Mouse (Mus musculus) gastrocnemius, postnatal 4 days (tissue): ENCODE measurements around the gene Ip6k2. TPM values are rescaled to one million over a fixed set of nuclear protein-coding genes. Genes with fewer than 3 reads are reported as not detected.
A peak's percentile ranks its signal among the peaks of the same experiment; 100 is the strongest.

ENCODE experiments used
- DNase-seq, 2 experiments: peaks; one replicate each; pipeline ENCODE4 v3.0.0; 2021 to 2022; ENCODE audit warnings: low spot score in 2 of 2, mixed read lengths in 2 of 2
- total RNA-seq, 2 experiments: library from RNA; stranded (reverse); gene quantifications; 2 replicates each; pipeline ENCODE4 v1.2.3; 2021

The Ip6k2 gene
- total RNA-seq, 2 experiments from 2014 or later, result 43.7 to 44.3 TPM

DNA sequence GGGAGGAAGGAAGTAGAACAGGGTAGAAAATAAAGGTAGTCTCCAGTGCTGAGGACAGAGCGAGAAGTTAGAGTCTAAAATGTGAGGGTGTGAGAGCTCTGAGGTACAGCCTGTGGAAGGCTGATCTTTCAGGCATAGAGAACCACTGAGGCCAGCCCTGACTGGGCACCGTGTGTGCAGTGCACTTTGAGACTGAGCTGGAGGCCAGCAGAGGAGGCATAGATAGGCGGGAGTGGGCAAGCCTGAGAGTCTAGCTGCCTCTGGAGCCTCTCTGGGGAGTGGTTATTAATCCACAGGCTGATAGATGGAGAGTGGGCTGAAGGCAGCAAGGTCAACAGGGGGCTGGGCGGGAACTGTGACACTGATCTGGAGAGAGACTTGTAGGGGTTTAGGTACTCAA, 1.7 kb upstream of the Ip6k2 start:
- no peak for DNase-seq

DNA sequence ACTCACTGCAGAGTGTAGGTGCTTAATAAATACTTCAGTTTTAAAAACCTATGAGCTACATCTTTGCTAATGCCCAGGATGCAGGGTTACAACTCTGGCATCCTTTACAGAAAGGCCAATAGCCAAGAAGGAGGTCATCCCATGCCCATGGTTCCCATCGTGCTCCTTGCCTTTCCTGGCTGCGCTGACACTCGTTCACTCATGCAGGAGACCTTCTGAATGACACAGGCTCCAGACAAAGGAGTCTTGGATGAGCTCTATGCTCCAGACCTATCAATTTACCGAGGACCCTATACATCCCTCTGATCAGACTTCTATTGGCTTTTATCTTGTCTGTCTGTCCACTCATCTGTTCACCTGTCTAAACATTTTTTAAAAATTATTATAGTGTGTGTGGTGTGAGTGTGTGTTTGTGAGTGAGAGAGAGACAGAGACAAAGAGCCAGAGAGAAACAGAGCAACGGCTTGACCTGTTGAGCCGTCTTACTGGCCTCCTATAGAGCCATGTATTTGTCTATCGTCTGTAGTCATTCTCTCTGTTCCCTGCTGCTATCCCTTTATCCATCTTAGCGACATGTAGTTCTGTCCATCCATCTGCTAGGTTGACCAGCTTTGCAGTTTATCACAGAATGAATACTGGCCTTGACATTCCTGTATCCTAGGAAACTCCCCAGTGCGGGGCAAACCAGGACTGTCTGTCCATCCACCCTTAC, 604 bp upstream of the Ip6k2 start:
- no peak for DNase-seq

DNA sequence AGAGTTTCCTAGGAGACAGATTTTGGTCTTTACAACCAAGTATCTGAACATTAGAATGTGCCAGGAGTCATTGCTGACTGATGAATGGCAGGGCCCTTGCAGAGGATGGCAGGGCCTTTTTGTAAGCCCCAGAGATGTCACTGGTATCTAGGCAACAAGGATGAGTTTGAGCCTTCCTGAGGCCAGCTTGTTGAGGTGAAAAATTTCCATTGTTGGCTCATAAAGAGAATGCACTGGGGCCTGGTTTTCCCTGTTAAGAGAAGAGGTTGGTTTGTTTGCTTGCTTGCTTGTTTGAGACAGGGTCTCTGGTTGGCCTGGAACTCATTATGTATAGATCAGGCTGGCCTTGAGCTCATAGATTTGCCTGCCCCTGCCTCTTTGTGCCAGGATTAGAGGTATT, 1.8 kb downstream of the Ip6k2 start:
- DNase-seq, result no peak

DNA sequence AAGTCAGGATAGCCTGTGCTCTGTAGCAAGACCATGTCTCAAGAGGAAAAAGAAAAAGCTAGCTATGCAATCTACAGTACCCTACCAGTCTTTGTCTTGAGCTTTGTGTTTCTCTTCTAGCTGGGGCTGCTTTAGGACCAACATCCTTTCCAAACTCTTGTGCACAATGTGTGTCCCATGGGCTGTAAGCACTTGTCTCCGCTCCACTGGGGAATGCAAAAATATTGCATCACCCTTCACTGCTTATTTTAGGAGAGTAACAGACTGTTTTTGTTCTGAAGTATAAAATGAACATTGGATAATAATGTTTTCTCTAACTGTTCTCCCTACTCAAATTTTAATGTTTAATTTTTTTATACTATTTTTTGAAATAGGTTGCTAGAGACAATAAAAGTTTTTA, 2.9 kb downstream of the Ip6k2 start:
- DNase-seq, result no peak

DNA sequence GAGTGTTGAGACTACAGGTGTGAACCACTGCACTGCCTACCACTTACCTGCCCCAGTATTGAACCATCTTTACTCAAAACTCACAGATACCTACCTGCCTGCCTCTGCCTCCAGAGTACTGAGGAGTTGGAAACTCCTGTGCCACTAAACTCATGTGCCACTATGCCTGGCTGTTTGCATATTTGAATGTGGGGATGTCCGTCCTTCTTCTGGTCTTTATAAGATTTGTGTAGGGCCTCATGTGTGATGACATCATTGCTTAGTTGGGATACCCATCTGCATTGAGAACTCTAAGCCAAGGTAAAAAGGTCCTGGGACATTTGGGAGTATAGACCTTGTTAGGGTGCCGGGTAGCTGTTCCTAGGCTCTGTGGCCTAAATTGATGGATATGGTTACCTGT, 3.5 kb downstream of the Ip6k2 start:
- no peak for DNase-seq

DNA sequence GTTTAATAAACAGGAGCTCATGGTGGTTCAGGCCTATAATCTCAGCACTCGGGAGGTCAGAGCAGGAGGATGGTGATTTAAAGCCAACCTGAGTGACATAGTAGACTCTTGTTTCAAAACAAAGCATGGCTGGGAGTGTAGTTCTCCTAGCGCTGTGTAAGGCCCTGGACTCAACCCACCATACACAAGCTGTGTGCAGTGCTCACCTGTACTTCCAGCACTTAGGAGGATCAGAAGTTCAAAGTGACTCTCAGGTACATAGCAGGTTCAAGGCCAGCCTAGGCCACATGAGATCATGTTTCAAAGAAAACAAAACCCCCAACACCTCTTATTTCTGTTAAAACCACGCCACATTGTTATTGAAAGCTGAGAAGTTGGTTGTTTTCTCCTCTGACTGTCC, 5.1 kb downstream of the Ip6k2 start:
- no peak for DNase-seq

DNA sequence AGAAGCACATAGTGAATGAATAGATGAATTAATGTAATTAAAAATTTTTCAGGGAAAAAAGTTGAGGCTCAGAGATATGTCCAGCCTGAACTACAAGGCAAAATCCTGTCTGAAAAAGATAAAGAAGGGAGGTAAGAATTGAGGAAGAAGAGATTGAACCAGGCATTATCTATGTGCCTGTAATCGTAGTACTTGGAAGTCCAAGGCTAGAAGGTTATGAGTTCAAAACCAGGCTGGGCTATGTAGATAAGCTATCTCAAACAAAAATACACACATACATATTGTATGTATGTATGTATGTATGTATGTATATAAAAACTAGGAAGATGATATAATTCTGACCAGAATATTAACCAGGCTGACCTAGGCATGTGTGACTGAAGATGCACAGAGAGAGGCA, 8.7 kb downstream of the Ip6k2 start:
- DNase-seq, result no peak

DNA sequence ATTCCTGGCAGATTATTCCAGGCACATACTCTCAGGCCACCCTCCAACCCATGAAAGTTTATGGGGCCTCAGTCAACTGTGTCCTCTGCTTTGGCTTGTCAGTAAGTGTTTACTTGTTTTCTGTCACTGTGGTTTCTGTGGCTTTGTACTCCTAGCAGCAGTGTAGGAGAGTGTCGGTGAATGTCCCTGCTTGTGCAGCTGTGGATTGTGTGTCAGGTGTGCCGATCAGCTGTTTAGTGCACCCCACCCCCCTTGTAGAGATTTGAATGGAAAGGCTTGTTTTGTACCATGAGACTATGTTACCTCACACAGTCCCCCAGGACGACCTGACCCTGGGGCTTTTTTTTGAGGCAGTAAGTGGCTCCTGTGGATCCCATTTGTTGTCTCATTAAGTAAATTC, 9.1 kb downstream of the Ip6k2 start:
- no peak for DNase-seq

DNA sequence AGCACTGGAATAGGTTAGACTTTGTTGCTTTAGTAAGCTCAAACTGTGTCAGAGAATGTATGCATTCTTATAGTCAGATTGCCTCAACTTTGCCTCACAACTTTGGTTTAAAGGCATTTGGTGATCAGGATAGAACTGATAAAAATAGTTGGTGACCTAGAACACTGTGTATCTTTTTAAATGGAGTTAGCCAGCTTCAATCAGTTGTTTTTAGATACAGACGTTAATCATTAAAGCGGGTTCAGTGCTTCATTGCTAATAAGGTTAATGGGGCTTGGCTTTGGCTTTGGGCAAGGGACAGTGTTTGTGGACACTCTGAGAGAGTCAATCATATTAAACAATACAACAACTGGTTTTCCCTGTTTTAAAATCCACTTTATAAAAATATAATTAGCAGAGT, 11.7 kb downstream of the Ip6k2 start:
- DNase-seq, result no peak

DNA sequence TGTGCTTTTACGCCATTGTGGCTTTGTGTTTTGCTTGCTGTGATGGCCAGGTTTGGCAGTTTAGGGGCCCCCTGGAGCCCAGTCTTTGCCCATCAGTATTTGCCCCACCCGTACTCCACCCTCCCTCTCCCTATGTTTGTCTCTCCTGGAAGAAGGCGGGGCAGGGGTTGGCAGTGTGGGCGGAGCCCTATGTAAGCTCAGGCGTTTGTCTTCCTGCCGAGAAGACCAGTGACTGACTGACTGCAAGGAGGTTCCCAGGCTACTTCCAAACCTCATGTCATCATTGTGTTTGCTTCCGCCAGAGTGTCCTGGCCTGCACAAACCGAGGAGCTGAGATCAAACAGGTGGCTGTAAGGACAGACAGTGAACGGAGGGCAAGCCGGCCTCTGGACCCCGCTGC, 12.2 kb downstream of the Ip6k2 start:
- DNase-seq, result no peak

DNA sequence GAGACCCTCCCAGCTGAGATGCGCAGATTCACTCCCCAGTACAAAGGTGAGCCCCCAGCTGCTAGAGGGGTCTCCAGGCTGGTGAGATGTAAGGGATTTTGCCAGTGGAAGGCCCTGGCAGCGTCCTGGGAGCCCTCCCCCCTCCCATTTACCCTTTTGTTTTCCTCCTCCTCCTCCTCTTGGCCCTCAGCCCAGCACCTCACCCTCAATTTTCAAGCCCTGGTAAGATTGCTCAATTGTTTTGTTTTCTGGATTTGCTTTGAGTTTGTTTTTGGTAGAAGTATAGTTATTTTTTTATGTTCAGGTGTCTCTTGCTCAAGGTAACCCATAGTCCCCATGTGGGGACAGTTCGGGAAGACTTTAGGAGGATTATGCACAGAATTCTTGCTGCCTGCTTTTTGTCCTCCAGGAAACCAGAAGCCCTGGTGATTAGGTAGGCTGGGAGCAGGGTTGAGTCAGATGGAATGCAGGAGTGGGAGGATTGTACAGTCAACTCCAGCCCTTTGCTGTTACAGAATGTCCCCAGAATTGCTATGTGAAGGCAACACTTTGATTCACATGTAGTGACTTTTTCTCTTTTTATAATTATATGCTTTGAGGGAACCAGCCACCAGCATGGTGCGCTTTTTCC, 12.9 kb downstream of the Ip6k2 start:
- no peak for DNase-seq

DNA sequence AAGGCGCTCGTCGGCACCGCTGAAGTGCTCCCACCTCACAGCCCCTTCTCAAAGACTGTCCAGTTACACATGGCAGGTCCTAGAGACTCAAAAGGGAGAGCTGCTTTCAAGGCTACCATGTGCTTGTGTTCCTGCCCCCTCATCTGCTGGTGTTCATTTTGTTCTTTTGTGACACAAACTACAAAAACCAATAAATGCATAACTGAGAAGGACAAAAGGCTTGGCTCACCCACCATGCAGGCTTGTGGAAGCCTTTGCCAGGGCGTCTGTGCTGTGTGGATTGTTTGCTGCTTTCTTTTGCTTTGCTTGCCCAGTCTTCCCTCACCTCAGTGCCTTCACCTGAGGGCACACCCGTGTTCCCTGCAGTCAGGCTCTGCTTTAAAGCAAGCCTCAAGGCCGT, 13.9 kb downstream of the Ip6k2 start:
- no peak for DNase-seq

DNA sequence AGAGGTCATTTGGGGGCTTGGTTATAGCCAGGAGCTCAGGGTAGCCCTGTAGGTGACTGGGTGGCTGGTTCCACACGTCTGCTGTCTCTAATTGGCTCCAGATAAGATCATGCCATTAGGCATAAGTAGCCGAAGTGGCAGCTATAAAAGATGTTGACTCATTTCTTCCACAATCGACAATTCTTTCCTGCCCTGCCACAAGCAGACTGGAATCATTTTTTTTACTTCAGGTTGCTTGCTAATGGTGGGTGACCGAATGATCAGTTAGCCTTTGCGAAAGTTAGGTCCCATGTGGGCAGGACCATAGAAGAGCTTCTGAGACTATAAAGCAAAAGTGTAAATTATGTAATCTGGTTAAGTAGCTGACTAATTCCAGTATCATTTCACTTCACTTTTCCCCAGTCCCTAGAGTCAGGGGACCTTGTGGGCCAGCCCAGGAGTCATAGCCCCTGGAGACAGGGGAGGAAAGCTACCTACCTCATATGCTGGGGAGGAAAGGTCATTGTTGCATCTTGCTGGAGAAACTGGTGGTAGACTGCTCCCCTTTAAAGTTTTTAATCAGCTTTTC, 15.0 kb downstream of the Ip6k2 start:
- no peak for DNase-seq

DNA sequence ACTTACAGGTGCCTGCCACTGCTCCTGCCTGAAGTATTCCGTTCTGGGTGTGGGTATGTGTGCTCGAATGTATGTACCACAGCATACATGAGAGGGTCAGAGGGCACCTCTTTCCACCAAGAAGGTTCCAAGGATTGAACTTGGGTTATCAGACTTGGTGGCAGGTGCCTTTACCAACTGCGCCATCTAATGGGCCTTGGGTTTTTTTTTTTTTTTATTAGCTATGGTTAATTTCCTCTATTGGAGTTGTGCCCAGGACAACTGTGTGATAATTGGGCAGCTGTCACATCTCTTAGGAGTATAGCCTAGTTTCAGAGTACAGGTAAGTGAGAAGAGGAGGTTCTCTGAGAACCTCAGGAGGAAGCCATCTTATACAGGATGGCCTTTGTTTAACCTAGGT, 16.0 kb downstream of the Ip6k2 start:
- DNase-seq, result no peak

DNA sequence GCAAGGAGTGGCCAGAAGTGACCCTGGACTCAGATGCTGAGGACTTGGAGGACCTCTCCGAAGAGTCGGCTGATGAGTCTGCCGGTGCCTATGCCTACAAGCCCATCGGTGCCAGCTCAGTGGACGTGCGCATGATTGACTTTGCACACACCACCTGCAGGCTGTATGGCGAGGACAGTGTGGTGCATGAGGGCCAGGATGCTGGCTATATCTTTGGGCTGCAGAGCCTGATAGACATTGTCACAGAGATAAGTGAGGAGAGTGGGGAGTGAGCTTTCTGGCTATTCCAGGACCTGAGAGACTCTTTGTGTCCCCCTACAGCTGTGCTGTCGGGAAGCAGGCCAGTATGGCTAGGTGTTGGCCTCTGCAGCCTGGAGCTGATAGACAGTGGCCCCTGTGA, 22.2 kb downstream of the Ip6k2 start:
- DNase-seq, result no peak

DNA sequence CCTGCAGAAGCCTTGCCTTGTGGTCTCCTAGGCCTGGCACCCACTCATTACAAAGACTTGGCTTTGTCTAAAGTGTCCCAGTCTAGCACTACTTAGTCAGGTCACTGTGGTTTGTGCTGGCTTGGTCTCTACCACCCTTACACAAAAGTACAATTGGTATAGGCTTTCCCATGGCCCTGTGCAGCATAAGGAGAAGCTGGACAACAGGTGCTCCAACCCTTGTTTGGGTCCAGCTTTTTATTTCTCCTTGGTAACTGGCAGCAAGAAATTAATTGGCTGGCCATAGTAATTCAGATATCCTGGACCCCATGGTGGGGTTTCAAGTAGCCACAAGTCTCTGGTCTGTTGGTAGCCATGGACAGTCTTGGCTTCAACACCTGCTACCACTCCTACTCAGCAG, 22.8 kb downstream of the Ip6k2 start:
- DNase-seq, result no peak

DNA sequence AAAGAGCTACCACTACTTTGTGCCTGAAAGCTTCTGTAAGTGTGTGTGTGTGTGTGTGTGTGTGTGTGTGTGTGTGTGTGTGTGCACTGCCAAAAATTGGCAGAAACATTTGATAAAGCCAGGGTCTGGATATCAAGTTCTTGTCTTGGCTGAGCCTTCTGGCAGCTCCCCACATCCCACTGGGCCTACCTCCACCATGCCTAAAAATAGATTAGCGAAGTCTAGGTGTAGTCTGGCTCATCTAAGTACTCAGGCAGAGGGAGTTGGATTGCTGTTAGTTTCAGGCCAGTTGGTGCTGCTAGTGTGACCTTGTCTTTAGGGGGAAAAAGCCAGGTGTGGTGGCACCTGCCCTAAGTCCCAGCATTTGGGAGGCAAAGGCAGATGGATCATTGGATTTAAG, 23.2 kb downstream of the Ip6k2 start:
- DNase-seq, result no peak

DNA sequence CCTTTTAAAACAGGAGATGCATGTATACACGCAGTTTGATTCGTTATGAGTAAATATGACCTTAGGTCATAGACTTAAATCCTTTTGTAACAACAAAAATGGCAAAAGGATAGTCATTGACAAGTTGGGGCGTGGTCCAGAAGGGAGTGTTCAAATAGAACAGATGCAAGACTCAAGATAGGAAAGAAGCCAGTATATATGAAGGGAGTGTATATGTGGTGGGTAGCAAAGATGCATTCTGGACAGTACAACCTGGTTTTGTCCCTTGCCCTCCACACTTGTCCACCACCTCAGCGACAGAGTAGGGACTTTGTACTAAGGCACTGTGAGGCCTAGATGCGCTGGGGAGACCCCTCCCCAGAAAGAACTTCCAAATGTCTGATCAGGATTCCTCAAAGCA, 24.1 kb downstream of the Ip6k2 start:
- no peak for DNase-seq

DNA sequence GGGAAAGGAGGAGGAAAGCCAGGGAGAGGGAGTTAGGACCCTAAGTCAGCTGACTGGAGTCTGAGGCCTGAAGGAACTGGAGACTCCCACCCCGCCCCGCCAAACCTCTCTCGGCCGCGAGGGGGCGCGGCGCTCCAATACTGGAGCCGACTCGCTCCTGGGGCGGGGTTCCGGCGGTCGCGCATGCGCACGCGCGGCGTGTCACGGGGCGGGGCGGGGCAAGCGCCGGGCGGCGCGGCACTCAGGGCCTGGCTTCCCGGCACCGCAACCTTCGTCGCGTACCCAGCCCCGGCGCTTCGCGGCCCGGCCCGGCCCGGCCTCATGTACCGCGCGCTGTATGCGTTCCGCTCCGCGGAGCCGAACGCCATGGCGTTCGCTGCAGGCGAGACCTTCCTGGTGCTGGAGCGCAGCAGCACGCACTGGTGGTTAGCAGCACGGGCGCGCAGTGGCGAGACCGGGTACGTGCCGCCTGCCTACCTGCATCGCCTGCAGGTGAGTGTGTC, 24.6 kb downstream of the Ip6k2 start, which contains the start of gene Nckipsd:
TSS of gene Nckipsd (plus strand) at position 206 of the 503 bp plus-strand sequence.
- DNase-seq, result peak; percentile 97 to 99

DNA sequence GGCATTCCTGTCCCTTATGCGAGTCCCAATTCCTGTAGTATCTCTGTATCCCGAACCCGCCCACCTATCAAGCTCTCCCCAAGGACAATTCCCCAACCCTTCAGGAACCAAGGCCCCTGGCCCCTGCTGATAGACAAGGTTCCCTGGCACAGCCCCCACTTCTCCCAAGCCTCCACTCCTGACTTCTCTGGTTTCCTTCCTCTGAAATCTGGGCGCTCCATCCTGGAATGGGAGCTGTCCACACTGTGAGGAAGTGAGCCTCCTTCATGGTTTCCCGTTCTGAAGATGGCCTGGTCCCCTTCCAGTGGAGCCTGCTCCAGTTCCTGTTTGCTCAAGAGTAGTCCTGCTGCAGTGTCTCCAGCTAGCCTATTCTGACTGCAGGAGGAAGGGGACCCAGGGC, 25.6 kb downstream of the Ip6k2 start:
- no peak for DNase-seq

DNA sequence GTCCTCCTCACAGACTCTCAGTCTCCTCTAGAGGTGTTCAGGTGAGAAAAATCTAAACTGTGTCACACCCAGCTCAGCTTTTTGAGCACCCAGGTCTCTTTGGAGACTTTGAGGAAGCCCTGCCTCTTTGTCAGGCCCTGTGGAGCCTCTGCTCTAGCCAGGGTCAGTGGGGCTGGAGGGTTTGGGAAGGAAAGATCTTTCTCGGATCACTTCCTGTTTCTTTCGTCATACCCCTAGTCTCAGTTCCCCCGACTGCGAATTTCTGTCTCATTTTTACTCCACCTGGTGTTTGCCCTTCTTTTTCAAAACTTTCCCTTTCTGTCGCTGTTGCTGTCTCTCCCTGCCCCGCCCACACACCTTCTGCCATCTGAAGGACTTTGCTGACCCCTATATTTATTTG, 26.1 kb downstream of the Ip6k2 start:
- no peak for DNase-seq

DNA sequence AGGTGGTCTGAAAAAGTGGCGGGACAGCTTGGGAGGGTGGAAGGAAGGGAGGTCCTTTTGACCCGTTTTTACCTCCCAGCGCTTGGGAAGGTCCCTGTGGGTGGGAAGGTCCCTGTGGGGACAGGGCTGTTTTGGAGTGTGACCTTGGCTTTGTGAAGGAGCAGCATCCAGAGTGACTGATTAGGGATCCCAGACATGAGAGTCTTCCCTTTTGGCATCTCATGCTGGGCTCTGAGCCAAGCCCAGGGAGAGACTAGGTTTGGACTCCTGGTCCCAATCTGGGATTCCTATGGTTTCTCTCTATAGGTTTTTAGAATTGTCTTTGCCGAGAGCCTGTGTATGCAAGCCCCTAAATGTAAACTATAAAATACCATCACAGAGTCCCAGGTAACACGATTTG, 26.9 kb downstream of the Ip6k2 start:
- no peak for DNase-seq

DNA sequence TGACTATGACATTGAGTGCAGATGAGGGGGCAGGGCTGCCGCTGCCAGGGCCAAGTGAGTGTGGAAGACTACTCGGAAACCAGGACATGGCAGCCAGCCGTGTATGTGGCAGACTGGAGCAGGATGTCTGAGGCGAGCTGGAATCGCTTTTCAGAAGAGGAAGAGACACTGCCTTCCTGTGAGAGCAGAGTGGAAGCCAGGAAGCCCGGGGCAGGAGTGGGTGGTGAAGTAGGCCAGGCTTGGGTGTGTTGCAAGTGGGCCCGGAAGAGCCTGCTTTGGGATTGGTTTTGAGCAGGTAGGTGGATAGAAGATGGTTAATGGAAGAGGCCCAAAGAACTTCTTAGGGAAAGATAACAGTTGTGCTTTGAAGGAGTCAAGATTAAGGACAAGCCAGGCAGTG, 32.0 kb downstream of the Ip6k2 start:
- DNase-seq, result no peak
